Mouse (Mus musculus): ENCODE results near the gene Mlh3. TPM values are rescaled to one million over a fixed set of nuclear protein-coding genes. Genes with fewer than 3 reads are reported as not detected.

Gene Mlh3
- polyA plus RNA-seq (2014; fragmentation: Illumina TruSeq; extraction: RNeasy Lipid Tissue Mini Kit (QIAGEN cat#74804); ENCODE audit: insufficient read depth, low read depth, low replicate concordance), result 6.7 TPM

DNA sequence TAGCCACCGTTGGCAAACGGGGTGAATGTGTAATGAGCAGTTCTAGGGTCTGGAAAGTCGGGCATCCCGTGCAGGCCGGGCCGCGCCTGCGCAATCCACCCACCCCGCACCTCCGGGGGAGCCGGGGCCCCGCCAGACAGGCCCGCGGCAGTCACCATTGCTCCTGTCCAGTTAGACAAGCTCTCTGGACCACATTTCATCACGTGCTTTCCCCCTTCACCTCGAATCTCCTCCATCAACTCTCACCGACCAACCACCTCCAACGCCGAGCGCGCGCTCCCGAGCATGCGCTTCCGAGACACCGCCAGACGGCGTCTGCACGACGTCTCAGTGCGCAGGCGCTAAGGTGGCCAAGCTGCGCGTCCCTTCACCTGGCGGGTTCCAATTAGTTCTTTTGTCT, at the start of gene Mlh3:
Gene Mlh3 (minus strand): TSS at position 281 of the 400 bp plus-strand sequence.

DNA sequence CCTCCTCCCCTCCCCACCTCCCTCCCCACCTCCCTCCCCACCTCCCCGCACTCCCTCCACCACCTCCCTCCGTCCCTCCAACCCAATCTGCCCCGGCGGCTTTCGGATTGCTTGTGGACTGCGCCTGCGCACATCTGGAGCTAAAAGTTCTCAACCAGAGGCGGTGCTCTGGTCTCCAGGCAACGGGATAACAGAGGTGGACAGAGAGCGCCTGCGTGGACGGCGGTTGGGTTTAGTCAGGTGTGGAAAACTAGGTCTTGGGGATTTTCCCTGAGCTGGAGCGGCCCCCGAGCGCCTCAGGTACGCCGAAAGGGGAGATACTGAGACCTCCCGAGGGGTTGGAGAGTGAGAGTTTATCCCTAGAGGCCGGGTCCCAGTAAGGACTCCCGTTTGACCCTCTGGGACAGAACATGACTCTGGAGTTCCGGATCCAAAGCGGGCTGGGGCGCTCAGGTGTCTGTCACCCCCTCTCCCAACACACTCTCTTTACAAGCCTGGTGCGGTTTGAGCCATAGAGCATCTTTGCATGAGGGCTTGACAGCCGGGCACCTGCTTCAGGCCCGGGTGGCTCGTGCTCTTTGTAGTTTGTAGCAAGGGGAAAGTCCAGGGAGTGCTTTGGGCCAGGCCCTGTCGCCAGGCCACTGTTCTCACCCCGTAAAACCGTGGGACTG, 18.2 kb upstream of the Mlh3 start, which contains the start of gene Zc2hc1c:
Gene Zc2hc1c (plus strand): TSS at position 106 of the 671 bp plus-strand sequence.

DNA sequence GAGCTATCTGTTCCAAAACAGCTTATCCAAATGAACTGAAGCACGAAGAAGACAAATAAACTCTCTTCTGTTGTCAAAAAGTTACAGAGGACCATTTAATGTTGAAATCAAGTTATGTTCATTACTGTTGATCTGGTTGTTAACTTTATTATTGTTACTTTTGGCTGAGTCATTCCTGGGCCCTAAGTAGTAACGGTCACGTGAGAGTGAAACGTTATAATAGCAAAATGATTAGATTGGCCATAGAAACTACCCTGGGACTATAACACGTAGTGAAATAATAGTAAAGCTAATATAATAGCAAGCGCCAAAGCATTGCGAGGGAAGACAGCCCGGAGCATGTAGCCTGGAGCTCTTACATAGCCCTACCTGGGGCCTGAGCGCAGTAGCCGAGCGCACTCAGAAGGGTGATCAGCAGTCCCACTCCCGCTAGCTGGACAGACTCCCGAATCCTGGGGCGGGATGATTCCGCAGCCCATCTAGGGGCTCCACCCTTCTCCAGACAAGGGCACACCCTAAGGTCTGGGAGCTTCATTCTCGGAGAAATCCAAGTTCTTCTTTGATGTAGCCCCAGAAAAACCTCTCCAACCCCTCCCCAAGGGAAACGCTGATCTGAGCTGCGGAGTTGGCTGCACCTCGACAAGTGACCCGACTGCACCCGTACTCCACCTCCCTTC, 17.5 kb upstream of the Mlh3 start, which contains the start of gene Acyp1:
Gene Acyp1 (minus strand): TSS at position 630 of the 677 bp plus-strand sequence.

DNA sequence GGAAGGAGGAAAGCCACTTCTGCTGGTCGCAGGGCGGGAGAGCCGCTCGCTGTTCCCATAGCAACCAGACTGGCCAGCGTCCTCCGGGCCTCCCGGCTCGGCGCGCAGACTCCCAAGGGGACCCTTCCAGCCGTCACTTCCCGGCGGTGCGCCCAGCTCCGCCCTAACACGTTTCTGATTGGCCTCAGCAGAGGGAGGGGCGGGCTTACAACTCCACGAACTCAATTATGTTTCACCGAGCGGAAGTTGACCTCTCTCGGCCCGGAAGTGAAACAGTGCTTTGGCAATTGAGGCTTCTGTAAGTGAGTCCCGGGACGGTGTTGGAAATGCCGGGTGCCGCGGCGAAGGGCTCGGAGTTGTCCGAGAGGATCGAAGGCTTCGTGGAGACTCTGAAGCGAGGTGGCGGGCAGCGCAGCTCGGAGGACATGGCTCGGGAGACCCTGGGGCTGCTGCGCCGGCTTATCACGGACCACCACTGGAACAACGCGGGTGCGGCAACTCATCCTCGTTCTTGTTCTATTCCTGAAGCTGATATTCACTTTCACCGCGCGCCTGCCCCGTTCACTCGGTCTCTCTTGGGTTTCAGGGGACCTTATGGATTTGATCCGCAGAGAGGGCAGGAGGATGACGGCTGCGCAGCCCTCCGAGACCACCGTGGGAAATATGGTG, 51.0 kb downstream of the Mlh3 start, which contains the start of gene Eif2b2:
Gene Eif2b2 (plus strand): TSS at position 246 of the 669 bp plus-strand sequence.

Other genes starting within 250 kb of the Mlh3 start
- gene Prox2, start 159.8 kb downstream of the Mlh3 start, polyA plus RNA-seq (2014; fragmentation: Illumina TruSeq; extraction: RNeasy Lipid Tissue Mini Kit (QIAGEN cat#74804); ENCODE audit: insufficient read depth, low read depth, low replicate concordance), result 1.7 TPM
- 61.4 TPM for gene Dlst, start 159.8 kb downstream of the Mlh3 start, polyA plus RNA-seq (2014; fragmentation: Illumina TruSeq; extraction: RNeasy Lipid Tissue Mini Kit (QIAGEN cat#74804); ENCODE audit: insufficient read depth, low read depth, low replicate concordance)
- 0.41 TPM for gene Rps6kl1, start 119.3 kb downstream of the Mlh3 start, polyA plus RNA-seq (2014; fragmentation: Illumina TruSeq; extraction: RNeasy Lipid Tissue Mini Kit (QIAGEN cat#74804); ENCODE audit: insufficient read depth, low read depth, low replicate concordance)
- gene Pgf, start 92.8 kb downstream of the Mlh3 start, polyA plus RNA-seq (2014; fragmentation: Illumina TruSeq; extraction: RNeasy Lipid Tissue Mini Kit (QIAGEN cat#74804); ENCODE audit: insufficient read depth, low read depth, low replicate concordance), result 5.2 TPM
- gene Eif2b2, start 51.1 kb downstream of the Mlh3 start, polyA plus RNA-seq (2014; fragmentation: Illumina TruSeq; extraction: RNeasy Lipid Tissue Mini Kit (QIAGEN cat#74804); ENCODE audit: insufficient read depth, low read depth, low replicate concordance), result 43.1 TPM
- 41.0 TPM for gene Acyp1, start 17.8 kb upstream of the Mlh3 start, polyA plus RNA-seq (2014; fragmentation: Illumina TruSeq; extraction: RNeasy Lipid Tissue Mini Kit (QIAGEN cat#74804); ENCODE audit: insufficient read depth, low read depth, low replicate concordance)
- 2.2 TPM for gene Zc2hc1c, start 18.0 kb upstream of the Mlh3 start, polyA plus RNA-seq (2014; fragmentation: Illumina TruSeq; extraction: RNeasy Lipid Tissue Mini Kit (QIAGEN cat#74804); ENCODE audit: insufficient read depth, low read depth, low replicate concordance)
- gene Nek9, start 68.8 kb upstream of the Mlh3 start, polyA plus RNA-seq (2014; fragmentation: Illumina TruSeq; extraction: RNeasy Lipid Tissue Mini Kit (QIAGEN cat#74804); ENCODE audit: insufficient read depth, low read depth, low replicate concordance), result 33.6 TPM
- 156 TPM for gene Tmed10, start 104.2 kb upstream of the Mlh3 start, polyA plus RNA-seq (2014; fragmentation: Illumina TruSeq; extraction: RNeasy Lipid Tissue Mini Kit (QIAGEN cat#74804); ENCODE audit: insufficient read depth, low read depth, low replicate concordance)
- 31.6 TPM for gene Fos, start 203.3 kb upstream of the Mlh3 start, polyA plus RNA-seq (2014; fragmentation: Illumina TruSeq; extraction: RNeasy Lipid Tissue Mini Kit (QIAGEN cat#74804); ENCODE audit: insufficient read depth, low read depth, low replicate concordance)